Mouse (Mus musculus) testis, adult 2 months (tissue): ENCODE measurements around the gene Prps1l3. TPM values are rescaled to one million over a fixed set of nuclear protein-coding genes. Genes with fewer than 3 reads are reported as not detected.
"Not testable (repeated sequence)": the region's sequence is repeated elsewhere in the genome, so short reads cannot be mapped to it uniquely, and the experiment has no call there.

ENCODE experiments used
- H3K27ac ChIP-seq: fragments of 200-500 bp; 2 replicates; pipeline ENCODE4 v1.5.1; 2012; ENCODE audit warnings: low read depth, low read length; ENCODE audit not compliant: control insufficient read depth, insufficient read depth
- H3K27me3 ChIP-seq: fragments of 200-500 bp; 2 replicates; pipeline ENCODE4 v1.6.1; 2012; ENCODE audit warnings: mild to moderate bottlenecking, low read length, moderate library complexity; ENCODE audit not compliant: control insufficient read depth, insufficient read depth
- H3K36me3 ChIP-seq: fragments of 200-500 bp; 2 replicates; pipeline ENCODE4 v1.6.1; 2012; ENCODE audit warnings: mild to moderate bottlenecking, low read length; ENCODE audit not compliant: control insufficient read depth, insufficient read depth
- H3K4me1 ChIP-seq: fragments of 200-500 bp; 2 replicates; pipeline ENCODE4 v1.6.1; 2012; ENCODE audit warnings: low read length; ENCODE audit not compliant: control insufficient read depth, insufficient read depth
- H3K4me3 ChIP-seq: fragments of 200-500 bp; 2 replicates; pipeline ENCODE4 v1.5.1; 2012; ENCODE audit warnings: low read depth, mild to moderate bottlenecking, low read length, moderate library complexity, mixed read lengths; ENCODE audit not compliant: control insufficient read depth
- CTCF ChIP-seq: fragments of 200-500 bp; IDR thresholded peaks from 2 replicates; pipeline ENCODE4 v1.5.1; 2012; ENCODE audit warnings: low read depth, mild to moderate bottlenecking, inconsistent platforms, low read length, moderate library complexity; ENCODE audit not compliant: control insufficient read depth, insufficient read depth, insufficient replicate concordance
- POLR2A ChIP-seq: fragments of 200-500 bp; IDR thresholded peaks from 2 replicates; pipeline ENCODE4 v1.6.1; 2012; ENCODE audit warnings: low read depth, mild to moderate bottlenecking, inconsistent platforms, low read length, moderate library complexity; ENCODE audit not compliant: control insufficient read depth
- polyA plus RNA-seq: library from polyadenylated mRNA; depleted of rRNA; stranded (reverse); fragments of >200 nt; gene quantifications from 2 replicates; pipeline ENCODE4 v1.2.3, GENCODE M21; 2012

The Prps1l3 gene
- polyA plus RNA-seq, 1 experiment: 18.8 TPM

DNA sequence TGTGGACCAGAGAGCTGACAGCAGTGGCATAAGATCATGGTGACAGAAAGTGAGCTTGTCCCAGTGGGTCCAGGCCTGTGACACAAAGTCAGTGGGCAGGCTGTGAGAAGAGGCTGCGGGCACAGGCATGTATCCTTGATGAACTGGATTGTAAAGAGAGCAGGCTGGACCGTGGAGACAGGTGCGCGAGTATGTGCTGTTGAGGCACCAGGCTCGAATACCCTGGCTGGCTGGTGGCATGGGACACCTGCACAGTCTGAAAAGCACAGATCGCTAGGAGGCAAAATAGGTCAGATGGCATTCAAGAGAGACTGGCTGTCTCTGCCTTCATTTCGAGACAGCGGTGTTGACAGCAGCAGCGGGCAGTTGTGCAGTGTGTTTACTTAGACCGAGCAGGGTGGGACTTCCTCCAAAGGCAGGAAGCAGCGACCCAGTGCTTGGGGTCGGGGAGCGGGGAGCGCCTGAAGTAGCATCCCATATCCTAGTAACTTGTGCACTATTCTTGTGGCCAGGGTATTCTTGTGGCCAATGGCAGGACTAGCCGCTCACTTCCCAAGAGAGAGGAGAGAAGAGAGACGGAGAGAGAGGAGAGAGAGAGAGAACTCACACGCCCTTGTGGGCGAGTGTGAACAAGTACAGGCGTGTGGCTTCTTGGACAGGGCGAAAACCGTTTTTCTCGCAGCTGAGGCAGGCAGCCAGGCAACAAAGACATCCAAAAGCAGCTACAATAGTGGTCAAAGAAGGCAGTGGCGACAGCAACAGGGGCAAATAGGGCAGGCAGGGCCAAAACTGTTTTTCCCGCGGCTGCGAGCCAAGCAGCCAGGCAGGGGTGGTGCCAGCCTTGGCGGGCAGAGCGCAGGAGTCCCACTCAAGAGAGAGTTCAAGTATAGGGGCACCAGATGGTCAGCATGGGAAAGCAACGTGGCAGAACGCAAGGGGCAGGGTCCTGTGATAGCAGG lies 18.6 kb upstream of the Prps1l3 start:
- H3K27ac ChIP-seq: no peak overlapping the region
- H3K4me3 ChIP-seq: peak overlapping the region; percentile 36
- TF ChIP-seq CTCF: no peak
- TF ChIP-seq POLR2A: no peak
- no peaks in the 10 kb centered on the region for H3K27me3 ChIP-seq
- H3K36me3 ChIP-seq: no peaks in the 10 kb centered on the region
- H3K4me1 ChIP-seq: peaks cover 3% of the 10 kb centered on the region; the same call in 1 of the 2 replicates

DNA sequence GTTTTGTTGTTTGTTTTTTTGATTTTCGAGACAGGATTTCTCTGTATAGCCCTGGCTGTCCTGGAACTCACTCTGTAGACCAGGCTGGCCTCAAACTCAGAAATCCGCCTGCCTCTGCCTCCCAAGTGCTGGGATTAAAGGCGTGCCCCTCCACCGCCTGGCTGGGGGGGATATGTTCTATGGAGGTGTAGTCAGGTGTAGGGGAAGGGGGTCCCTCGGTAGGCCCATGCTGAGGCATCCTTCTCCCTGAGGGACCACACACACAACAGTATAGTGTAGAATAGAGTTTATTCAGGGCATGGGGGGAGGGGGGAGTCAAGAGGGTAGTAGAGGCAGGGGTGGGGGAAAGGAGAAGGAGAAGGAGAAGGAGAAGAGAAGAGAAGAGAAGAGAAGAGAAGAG lies 17.7 kb upstream of the Prps1l3 start:
- not testable (repeated sequence) for H3K27me3 ChIP-seq, H3K36me3 ChIP-seq, H3K4me1 ChIP-seq, H3K4me3 ChIP-seq, H3K27ac ChIP-seq

DNA sequence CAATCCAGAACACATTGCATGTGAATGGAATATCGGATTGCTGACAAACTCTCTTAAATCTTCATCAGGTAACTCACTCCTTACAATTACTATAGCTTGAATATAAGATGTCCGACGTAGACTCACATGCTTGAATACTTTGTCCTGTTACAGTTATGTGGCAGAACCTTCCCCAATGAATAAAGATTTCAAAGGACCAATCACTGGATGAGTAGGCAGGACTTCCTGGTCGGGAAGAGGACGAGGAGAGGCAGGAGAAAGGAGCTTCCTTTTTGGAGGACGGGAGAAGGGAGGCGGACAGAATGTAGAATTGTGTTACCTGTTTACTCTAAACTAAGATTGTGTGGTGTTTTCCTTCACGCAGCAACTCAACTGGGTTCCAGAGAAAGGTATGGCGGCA lies 3.8 kb upstream of the Prps1l3 start:
- no peak for TF ChIP-seq POLR2A
- TF ChIP-seq CTCF: no peak
- no peak overlapping the region for H3K27ac ChIP-seq
- no peaks in the 10 kb centered on the region for H3K27me3 ChIP-seq
- peaks cover 12% of the 10 kb centered on the region for H3K4me1 ChIP-seq
- peak overlapping the region; percentile 17 for H3K4me3 ChIP-seq
- no peaks in the 10 kb centered on the region for H3K36me3 ChIP-seq

DNA sequence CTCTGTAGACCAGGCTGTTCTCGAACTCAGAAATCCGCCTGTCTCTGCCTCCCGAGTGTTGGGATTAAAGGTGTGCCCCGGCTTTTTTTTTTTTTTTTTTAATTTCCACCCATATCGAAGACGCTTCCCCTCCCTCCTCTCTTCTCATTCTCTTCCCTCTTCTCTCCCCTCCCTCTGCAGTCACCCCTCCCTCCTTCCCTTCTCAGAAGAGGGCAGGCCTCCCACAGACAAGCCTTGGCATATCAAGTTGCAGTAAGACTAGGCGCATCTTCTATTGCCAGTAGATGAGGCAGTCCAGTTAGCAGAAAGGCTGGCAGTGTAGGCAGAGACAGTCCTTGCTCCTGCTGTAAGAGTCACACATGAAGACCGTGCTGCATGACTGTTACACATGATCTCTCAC lies 2.4 kb upstream of the Prps1l3 start:
- TF ChIP-seq POLR2A (no peak), CTCF (no peak)
- Histone ChIP-seq H3K27ac (no peak overlapping the region), H3K36me3 (no peaks in the 10 kb centered on the region), H3K27me3 (no peaks in the 10 kb centered on the region), H3K4me3 (no peak overlapping the region), H3K4me1 (peaks cover 12% of the 10 kb centered on the region)

DNA sequence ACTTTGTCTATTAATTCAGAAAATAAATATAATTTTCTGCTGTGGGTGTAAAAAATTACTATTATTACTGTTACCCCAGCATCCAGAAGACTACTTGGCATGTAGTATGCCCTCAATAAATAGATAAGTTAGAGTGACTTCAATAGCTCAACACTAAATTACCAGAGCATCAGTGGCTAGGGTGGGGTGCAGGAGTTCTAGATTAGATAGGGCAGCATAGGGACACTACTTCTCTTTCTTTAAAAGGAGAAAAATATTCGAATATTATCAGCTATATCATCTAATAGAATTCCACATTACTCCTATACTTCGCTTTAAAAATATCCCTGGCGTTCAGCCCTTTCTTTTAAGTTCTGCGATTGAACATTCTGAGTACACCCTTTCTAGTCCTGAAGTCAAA lies 509 bp upstream of the Prps1l3 start:
- H3K27me3 ChIP-seq: no peaks in the 10 kb centered on the region
- H3K4me1 ChIP-seq: peaks cover 12% of the 10 kb centered on the region
- no peaks in the 10 kb centered on the region for H3K36me3 ChIP-seq
- TF ChIP-seq CTCF (no peak), POLR2A (no peak)
- peak overlapping the region; percentile 86 for H3K27ac ChIP-seq
- H3K4me3 ChIP-seq: peak overlapping the region; percentile 90

DNA sequence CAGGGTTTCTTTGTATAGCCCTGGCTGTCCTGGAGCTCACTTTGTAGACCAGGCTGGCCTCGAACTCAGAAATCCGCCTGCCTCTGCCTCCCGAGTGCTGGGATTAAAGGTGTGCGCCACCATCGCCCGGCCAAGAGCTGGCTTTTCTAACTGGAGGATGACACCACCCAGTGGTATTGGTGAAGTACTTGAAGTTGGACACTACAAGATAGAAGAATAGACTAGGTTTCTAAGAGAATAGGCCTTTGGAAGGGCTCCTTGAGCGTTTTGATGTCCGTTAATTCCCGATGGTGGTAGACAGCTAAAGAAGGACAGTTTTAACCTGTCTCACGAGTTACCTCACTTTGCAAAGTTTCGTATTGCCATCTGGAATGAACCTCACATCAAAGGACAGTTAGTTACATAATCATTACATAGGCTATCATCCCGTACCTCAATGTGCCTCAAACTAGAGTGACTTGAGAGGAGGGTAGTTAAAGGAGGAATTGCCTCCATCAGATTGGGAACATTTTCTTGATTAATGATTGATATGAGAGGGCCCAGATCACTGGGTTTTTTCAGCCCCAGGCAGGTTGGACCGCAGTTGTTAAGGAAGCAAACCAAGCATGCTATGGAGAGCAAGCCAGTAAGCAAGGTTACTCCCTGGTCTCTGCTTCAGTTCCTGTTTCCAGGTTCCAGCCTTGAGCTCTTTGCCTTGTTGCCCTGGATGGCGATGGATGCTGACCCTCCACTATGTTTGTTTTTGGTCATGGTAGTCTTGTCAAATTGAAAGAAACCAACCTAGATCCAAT lies 1.1 kb downstream of the Prps1l3 start:
- H3K4me1 ChIP-seq: peaks cover 12% of the 10 kb centered on the region
- no peak for TF ChIP-seq POLR2A
- TF ChIP-seq CTCF: no peak
- H3K27me3 ChIP-seq: no peaks in the 10 kb centered on the region
- no peaks in the 10 kb centered on the region for H3K36me3 ChIP-seq
- peak overlapping the region; percentile 85 for H3K27ac ChIP-seq
- peak overlapping the region; percentile 90 for H3K4me3 ChIP-seq

DNA sequence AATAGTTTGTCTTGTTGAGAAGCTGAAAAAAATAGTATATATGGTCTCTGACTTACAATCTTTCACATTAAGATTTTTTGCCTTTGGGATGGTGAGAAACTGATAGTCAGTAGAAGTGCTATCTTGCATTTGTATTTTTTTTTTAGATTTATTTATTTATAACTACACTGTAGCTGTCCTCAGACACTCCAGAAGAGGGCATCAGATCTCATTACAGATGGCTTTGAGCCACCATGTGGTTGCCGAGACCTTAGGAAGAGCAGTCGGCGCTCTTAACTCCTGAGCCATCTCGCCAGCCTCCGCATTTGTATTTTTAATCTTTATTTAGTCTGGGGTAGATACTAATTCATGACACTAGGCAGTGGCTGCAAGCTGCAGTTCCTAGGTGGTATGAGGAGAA lies 3.2 kb downstream of the Prps1l3 start:
- Histone ChIP-seq H3K4me1 (peaks cover 3% of the 10 kb centered on the region; the same call in 1 of the 2 replicates), H3K36me3 (no peaks in the 10 kb centered on the region), H3K27me3 (no peaks in the 10 kb centered on the region), H3K27ac (no peak overlapping the region), H3K4me3 (no peak overlapping the region)
- no peak for TF ChIP-seq CTCF
- TF ChIP-seq POLR2A: no peak
